Mouse (Mus musculus) heart, embryonic 11.5 days (tissue): ENCODE data around the gene Wdr91. TPM values are rescaled to one million over a fixed set of nuclear protein-coding genes. Genes with fewer than 3 reads are reported as not detected.

Experiments used
- ATAC-seq: fragments of 200-750 bp; cut with Nextera tagmentation; replicated peaks from 2 replicates; pipeline ENCODE4 v1.8.0; 2017; ENCODE audit warnings: moderate library complexity; ENCODE audit not compliant: insufficient number of reproducible peaks, low FRiP score, low TSS enrichment
- H3K27ac ChIP-seq: fragments of 300-500 bp; sonication (generic); 2 replicates; pipeline ENCODE4 v1.5.1; 2014; ENCODE audit warnings: mild to moderate bottlenecking, low read depth, low read length
- H3K27me3 ChIP-seq: fragments of 300-500 bp; sonication (generic); 2 replicates; pipeline ENCODE4 v1.6.1; 2014; ENCODE audit warnings: mild to moderate bottlenecking, low read length, mixed read lengths; ENCODE audit not compliant: control insufficient read depth, insufficient read depth
- H3K36me3 ChIP-seq: fragments of 300-500 bp; sonication (generic); 2 replicates; pipeline ENCODE4 v1.6.1; 2014; ENCODE audit warnings: mild to moderate bottlenecking, low read length, moderate library complexity, mixed read lengths; ENCODE audit not compliant: control insufficient read depth, insufficient read depth
- H3K4me1 ChIP-seq: fragments of 300-500 bp; sonication (generic); 2 replicates; pipeline ENCODE4 v1.6.1; 2014; ENCODE audit warnings: low read length; ENCODE audit not compliant: control insufficient read depth, insufficient read depth
- H3K4me2 ChIP-seq: fragments of 300-500 bp; sonication (generic); 2 replicates; pipeline ENCODE4 v1.6.1; 2014; ENCODE audit warnings: mild to moderate bottlenecking, moderate library complexity
- H3K4me3 ChIP-seq: fragments of 300-500 bp; sonication (generic); 2 replicates; pipeline ENCODE4 v1.5.1; 2014; ENCODE audit warnings: low read depth, low read length
- H3K9ac ChIP-seq: fragments of 300-500 bp; sonication (generic); 2 replicates; pipeline ENCODE4 v1.6.1; 2014; ENCODE audit warnings: mild to moderate bottlenecking, low read depth, low read length, moderate library complexity
- H3K9me3 ChIP-seq: fragments of 300-500 bp; sonication (generic); replicated peaks from 2 replicates; pipeline ENCODE4 v1.6.1; 2016; ENCODE audit warnings: low read length; ENCODE audit not compliant: control insufficient read depth
- WGBS: fragments of 180-500 bp; shearing (Covaris S2); extraction: QIAGEN DNeasy Blood & Tissue Kit; methylation state at CpG from one replicate; pipeline ENCODE4 v1.1.7; 2014; ENCODE audit not compliant: insufficient replicate concordance; 5-methylcytosine and 5-hydroxymethylcytosine counted together
- polyA plus RNA-seq: library from polyadenylated mRNA; unstranded; fragments of >200 nt; fragmentation: Nextera tagmentation; extraction: Ambion mirVana; gene quantifications from 2 replicates; pipeline ENCODE4 v1.2.1, GENCODE M21; 2014

Wdr91 gene
- polyA plus RNA-seq, 1 experiment from 2014 or later: 12.4 TPM

DNA sequence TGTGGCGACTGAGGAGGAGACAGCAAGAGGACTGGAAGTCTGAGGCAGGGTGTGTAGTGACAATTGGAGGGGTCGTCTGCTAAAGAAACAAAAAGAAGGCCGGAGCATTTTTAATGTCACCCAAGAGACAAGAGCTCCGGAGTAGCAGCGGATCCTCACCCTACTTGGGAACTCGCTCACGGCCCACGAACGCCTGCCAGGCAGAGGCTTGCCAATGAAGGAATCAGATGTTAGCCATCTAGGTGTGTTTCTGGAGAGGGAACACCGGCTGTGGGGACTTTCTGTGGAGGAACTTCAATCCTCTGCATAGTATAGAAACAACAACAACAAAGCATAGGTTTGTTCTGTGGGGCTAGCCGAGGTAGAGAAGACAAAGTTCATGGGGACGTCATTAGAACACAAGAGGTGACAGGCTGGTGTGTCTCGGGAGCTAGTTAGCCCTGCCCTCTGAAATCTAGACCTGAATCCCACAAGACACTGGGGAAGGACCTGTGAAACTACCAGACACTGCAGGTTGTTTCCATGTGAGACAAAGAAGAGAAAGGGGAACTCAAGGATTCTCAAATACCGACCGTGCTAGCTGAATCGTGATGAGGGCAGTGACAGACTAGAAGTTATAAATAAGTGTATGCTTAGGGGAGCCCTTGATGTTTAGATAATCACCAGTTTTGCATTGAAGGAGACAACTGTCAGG lies 43.2 kb downstream of the Wdr91 start:
- WGBS: 76% methylated on average over 16 of the region's 16 CpGs
- no peak overlapping the region for H3K4me2 ChIP-seq
- no peaks in the 10 kb centered on the region for H3K9me3 ChIP-seq
- no peak for ATAC-seq
- no peaks in the 10 kb centered on the region for H3K36me3 ChIP-seq
- peaks cover 30% of the 10 kb centered on the region for H3K4me1 ChIP-seq
- no peaks in the 10 kb centered on the region for H3K27me3 ChIP-seq
- no peak overlapping the region for H3K9ac ChIP-seq
- no peak overlapping the region for H3K27ac ChIP-seq
- H3K4me3 ChIP-seq: no peak overlapping the region

DNA sequence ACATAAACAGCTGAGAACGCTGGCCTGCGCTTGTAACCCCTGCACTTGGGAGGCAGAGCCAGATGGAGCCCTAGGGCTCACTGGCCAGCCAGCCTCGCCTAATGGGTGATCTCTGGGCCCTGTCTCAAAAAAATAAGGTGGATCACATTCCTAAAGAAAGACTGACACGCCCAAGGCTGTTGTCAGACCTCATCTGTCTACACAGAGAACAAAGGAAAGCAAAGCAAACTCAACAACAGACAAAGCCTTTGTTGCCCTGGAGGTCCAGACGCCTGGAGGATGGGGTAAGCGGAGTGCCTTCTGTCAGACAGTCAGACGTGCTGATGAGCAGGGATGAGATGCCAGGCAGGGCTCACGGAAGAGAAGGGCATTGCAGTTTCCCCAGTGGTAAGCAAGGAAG lies 43.9 kb downstream of the Wdr91 start:
- Histone ChIP-seq H3K4me2 (no peak overlapping the region), H3K27ac (peak overlapping the region; percentile 42; the same call in 1 of the 2 replicates), H3K27me3 (no peaks in the 10 kb centered on the region), H3K9me3 (no peaks in the 10 kb centered on the region), H3K36me3 (no peaks in the 10 kb centered on the region), H3K4me3 (no peak overlapping the region), H3K9ac (no peak overlapping the region), H3K4me1 (peaks cover 30% of the 10 kb centered on the region)
- 63% methylated on average over 8 of the region's 8 CpGs for WGBS
- no peak for ATAC-seq

DNA sequence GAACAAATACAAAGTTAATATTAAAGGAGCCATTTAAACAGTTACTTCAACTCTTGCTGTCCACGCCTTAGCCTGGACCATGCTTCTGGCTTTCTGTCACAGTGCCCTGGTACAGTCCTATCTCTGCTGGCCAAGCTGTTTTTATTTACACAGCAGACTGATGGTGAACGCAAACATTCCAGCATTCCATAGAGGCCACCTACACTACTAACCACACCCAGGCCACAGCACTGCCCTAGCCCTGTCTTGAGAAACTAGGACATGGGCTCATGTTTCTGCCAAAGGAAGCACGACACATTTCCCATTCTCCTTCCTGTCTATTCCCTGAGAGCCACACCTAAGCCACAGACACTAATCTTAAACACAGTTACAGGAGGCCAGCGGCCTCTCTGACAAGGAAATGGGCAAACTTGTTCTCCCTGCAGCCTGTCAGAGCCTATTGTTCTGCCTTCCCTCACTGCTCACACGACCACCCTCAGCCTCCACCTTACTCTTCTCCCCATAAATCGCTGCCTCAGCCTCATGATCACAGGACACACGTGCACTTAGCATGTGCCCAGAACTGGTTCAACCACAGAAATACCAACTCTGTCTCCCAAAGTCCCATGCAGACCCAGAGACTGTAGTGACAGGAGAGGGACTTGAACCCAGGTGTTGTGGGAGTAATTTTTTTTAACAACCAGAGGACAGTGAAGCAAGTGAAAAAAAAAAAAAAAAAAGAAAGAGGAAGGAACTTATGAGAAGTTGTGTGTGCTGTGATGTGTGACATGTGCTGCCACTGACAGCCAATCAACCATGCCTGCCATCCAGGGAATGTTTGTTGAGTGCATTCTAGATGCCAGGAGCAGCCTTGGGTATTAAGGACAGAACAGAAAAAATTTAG lies 44.7 kb downstream of the Wdr91 start:
- Histone ChIP-seq H3K9me3 (no peaks in the 10 kb centered on the region), H3K27ac (peak overlapping the region; percentile 75), H3K36me3 (no peaks in the 10 kb centered on the region), H3K27me3 (no peaks in the 10 kb centered on the region), H3K4me3 (no peak overlapping the region), H3K9ac (no peak overlapping the region), H3K4me1 (peaks cover 30% of the 10 kb centered on the region), H3K4me2 (no peak overlapping the region)
- peak; percentile 62 for ATAC-seq
- WGBS: 43% methylated on average over 7 of the region's 7 CpGs

DNA sequence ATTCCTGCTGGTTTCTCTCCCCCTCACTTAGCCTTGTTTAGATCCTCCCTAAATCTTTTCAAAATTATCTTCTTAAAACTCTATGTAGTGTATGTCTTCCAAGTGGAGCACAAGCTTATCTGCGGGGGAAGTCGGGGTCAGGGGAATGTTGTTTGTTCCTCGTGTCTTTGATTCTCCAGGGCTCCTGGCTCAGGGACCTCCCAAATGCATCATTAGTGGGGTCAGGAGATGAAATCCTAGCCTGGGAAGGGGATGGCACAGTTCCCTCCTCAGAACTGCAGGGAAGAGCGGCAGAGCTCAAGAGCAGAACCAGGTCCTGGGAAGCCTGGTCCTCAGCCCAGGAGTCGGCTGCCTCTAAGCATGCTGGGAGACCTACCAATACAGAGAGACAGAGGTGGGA lies 45.5 kb downstream of the Wdr91 start:
- Histone ChIP-seq H3K36me3 (no peaks in the 10 kb centered on the region), H3K4me3 (no peak overlapping the region), H3K9me3 (no peaks in the 10 kb centered on the region), H3K4me1 (peaks cover 29% of the 10 kb centered on the region), H3K27me3 (no peaks in the 10 kb centered on the region), H3K27ac (peak overlapping the region; percentile 75), H3K9ac (no peak overlapping the region), H3K4me2 (no peak overlapping the region)
- WGBS: 43% methylated on average over 5 of the region's 5 CpGs
- no peak for ATAC-seq

DNA sequence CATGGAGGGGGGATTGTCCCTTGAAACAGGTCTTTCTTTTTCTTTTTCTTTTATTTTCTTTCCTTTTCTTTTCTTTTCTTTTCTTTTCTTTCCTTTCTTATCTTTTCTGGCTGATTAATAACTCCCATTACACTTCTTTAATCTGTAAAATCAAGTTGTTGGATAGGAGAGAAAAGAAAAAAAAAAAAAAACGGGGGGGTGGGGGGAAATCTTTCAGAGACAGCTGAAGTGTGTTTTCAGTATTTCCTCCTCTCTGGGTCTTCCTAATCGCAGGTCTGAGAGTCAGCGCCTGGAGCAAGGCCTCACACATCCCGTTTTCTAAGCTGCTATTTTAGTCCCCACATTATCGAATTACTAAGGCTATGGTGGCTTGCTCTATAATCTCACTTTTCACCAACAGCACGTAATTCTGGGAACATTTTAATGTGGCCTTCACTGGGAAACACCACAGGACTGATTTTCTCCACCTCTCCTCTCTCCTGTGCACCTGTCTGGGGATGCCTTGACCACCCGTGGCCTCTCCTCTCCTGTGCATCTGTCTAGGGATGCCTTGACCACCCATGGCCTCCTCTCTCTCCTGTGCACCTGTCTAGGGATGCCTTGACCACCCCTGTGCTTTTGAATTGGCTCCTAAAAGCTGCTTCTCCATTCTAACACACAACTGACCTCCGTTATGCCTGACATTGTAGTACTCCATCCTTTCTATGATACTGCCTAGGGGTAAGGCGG lies 46.7 kb downstream of the Wdr91 start:
- no peaks in the 10 kb centered on the region for H3K27me3 ChIP-seq
- no peak overlapping the region for H3K4me3 ChIP-seq
- H3K4me1 ChIP-seq: peaks cover 17% of the 10 kb centered on the region
- no peak overlapping the region for H3K4me2 ChIP-seq
- H3K36me3 ChIP-seq: no peaks in the 10 kb centered on the region
- no peaks in the 10 kb centered on the region for H3K9me3 ChIP-seq
- peak overlapping the region; percentile 12; the same call in 1 of the 2 replicates for H3K27ac ChIP-seq
- 46% methylated on average over 9 of the region's 9 CpGs for WGBS
- H3K9ac ChIP-seq: no peak overlapping the region
- no peak for ATAC-seq

DNA sequence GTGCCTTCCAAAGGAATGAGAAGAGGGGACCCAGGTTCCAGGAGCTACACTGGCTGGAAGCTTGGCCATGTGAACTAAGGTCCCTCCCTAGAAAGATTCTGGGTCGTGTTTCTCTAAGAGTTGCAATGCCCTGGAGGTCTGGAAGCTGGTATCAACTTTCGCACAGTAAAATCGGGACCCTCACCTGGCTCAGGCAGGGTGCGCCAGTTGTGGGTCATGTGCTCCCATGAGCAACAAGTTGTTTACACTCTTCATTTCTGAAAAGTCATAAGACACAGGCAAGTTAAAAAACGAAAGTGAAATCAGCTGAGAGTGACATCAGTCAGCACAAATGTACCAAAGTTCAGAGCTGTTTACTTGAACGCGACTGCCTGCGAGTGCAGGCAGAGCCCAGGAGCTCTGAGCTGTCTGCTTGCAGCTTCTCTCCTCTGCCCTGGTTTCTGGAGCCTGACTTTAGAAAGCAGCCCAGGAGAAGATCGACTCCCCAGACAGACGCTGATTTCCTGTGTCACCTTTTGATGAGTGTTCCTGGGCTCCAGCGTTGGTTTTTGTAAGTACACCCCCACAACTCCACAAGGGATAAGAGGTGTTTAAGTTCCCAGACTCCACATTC lies 47.8 kb downstream of the Wdr91 start, which contains the start of gene Tmem140:
Gene Tmem140, plus strand, starts transcription at position 356 of the 613 bp plus-strand sequence.
- 34% methylated on average over 11 of the region's 11 CpGs for WGBS
- no peaks in the 10 kb centered on the region for H3K36me3 ChIP-seq
- no peak within 1 kb of the TSS for H3K4me3 ChIP-seq
- no peak for ATAC-seq
- no peak within 1 kb of the TSS for H3K9ac ChIP-seq
- H3K4me2 ChIP-seq: peak within 1 kb of the TSS; percentile 17
- H3K27ac ChIP-seq: no peak within 1 kb of the TSS
- no peaks in the 10 kb centered on the region for H3K9me3 ChIP-seq
- no peaks in the 10 kb centered on the region for H3K27me3 ChIP-seq
- H3K4me1 ChIP-seq: peaks cover 13% of the 10 kb centered on the region

DNA sequence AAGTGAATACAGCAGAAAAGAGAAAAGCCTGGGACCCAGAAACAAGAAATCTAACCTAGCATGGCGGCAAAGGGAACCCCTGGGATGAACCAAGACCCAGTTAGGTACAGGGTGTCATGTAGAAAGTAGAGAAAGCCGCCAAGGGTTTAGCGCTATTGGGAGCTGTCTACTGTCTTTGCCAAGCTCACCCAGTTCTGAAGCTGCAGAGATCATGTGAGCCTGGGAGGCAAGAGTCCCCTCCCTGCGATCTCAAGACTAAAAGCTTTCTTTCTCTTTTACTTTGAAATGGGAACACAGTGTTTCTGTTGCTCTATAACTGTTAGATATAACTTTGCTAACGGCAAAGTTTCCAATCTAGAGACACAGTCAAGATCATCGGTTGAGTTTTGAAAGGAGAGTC lies 48.3 kb downstream of the Wdr91 start:
- Histone ChIP-seq H3K4me1 (peaks cover 13% of the 10 kb centered on the region), H3K27ac (no peak overlapping the region), H3K4me3 (no peak overlapping the region), H3K36me3 (no peaks in the 10 kb centered on the region), H3K27me3 (no peaks in the 10 kb centered on the region), H3K9ac (no peak overlapping the region), H3K4me2 (peak overlapping the region; percentile 17; the same call in 1 of the 2 replicates), H3K9me3 (no peaks in the 10 kb centered on the region)
- ATAC-seq: no peak
- WGBS: 85% methylated on average over 6 of the region's 6 CpGs

DNA sequence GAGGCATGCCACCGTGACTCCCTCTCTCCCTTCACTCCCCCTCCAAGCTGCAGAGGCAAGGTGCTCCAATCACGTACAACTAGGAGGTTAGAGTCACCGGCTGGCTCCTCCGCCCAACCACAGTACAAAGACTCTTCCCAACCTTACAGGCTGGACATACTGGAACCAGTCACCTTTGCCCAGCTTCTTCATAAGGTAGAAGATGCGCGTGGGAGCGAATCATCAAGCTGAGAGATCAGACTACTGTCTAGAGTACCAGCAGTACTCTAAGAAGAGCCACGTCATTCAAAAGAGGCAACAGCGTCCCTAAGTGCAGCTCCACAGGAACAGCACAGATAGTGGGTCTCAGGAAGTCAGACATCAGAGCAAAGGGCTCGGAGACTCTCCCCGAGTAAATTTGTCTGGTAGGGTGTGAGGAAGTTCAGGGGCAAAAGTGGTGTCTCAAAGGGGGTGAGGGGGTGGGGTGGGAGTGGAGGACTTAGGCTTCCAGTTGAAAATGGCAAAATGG lies 49.1 kb downstream of the Wdr91 start:
- no peaks in the 10 kb centered on the region for H3K27me3 ChIP-seq
- no peak overlapping the region for H3K4me2 ChIP-seq
- H3K4me1 ChIP-seq: peaks cover 13% of the 10 kb centered on the region
- H3K27ac ChIP-seq: no peak overlapping the region
- H3K9ac ChIP-seq: no peak overlapping the region
- WGBS: 80% methylated on average over 11 of the region's 11 CpGs
- no peaks in the 10 kb centered on the region for H3K9me3 ChIP-seq
- ATAC-seq: no peak
- H3K36me3 ChIP-seq: no peaks in the 10 kb centered on the region
- H3K4me3 ChIP-seq: no peak overlapping the region
